Mouse (Mus musculus) forebrain, embryonic 11.5 days (tissue): ENCODE data around the gene Sdk2. TPM values are rescaled to one million over a fixed set of nuclear protein-coding genes. Genes with fewer than 3 reads are reported as not detected.

Experiments used
- ATAC-seq: fragments of 200-750 bp; cut with Nextera tagmentation; replicated peaks from 2 replicates; pipeline ENCODE4 v1.8.0; 2017; ENCODE audit warnings: moderate TSS enrichment; ENCODE audit not compliant: low FRiP score
- DNase-seq: peaks from one replicate; pipeline ENCODE4 v3.0.0-alpha.2; 2017; ENCODE audit warnings: low spot score
- H3K27ac ChIP-seq: fragments of 300-500 bp; sonication (generic); 2 replicates; pipeline ENCODE4 v1.5.1; 2014; ENCODE audit warnings: low read depth, low read length
- H3K27me3 ChIP-seq: fragments of 300-500 bp; sonication (generic); 2 replicates; pipeline ENCODE4 v1.6.1; 2014; ENCODE audit warnings: mild to moderate bottlenecking, low read length, mixed read lengths; ENCODE audit not compliant: control insufficient read depth, insufficient read depth
- H3K36me3 ChIP-seq: fragments of 300-500 bp; sonication (generic); 2 replicates; pipeline ENCODE4 v1.6.1; 2014; ENCODE audit warnings: mild to moderate bottlenecking, low read length, moderate library complexity, mixed read lengths; ENCODE audit not compliant: control insufficient read depth, insufficient read depth
- H3K4me1 ChIP-seq: fragments of 300-500 bp; sonication (generic); replicated peaks from 2 replicates; pipeline ENCODE4 v1.6.1; 2014; ENCODE audit warnings: low read length, mixed read lengths; ENCODE audit not compliant: control insufficient read depth, insufficient read depth
- H3K4me2 ChIP-seq: fragments of 300-500 bp; sonication (generic); 2 replicates; pipeline ENCODE4 v1.6.1; 2014; ENCODE audit warnings: low read depth, mild to moderate bottlenecking, low read length, moderate library complexity, mixed read lengths; ENCODE audit not compliant: severe bottlenecking
- H3K4me3 ChIP-seq: fragments of 300-500 bp; sonication (generic); 2 replicates; pipeline ENCODE4 v1.5.1; 2014; ENCODE audit warnings: low read depth, low read length
- H3K9ac ChIP-seq: fragments of 300-500 bp; sonication (generic); 2 replicates; pipeline ENCODE4 v1.6.1; 2014; ENCODE audit warnings: low read length
- H3K9me3 ChIP-seq: fragments of 300-500 bp; sonication (generic); 2 replicates; pipeline ENCODE4 v1.6.1; 2016; ENCODE audit warnings: low read length, mixed read lengths; ENCODE audit not compliant: control insufficient read depth
- WGBS: fragments of 180-500 bp; shearing (Covaris S2); extraction: QIAGEN DNeasy Blood & Tissue Kit; methylation state at CpG from one replicate; pipeline ENCODE4 v1.1.7; 2014; 5-methylcytosine and 5-hydroxymethylcytosine counted together
- polyA plus RNA-seq: library from polyadenylated mRNA; unstranded; fragments of >200 nt; fragmentation: Nextera tagmentation; extraction: Ambion mirVana; gene quantifications from 2 replicates; pipeline ENCODE4 v1.2.1, GENCODE M21; 2014

The Sdk2 gene
- polyA plus RNA-seq, 1 experiment from 2014 or later: 1.5 TPM

DNA sequence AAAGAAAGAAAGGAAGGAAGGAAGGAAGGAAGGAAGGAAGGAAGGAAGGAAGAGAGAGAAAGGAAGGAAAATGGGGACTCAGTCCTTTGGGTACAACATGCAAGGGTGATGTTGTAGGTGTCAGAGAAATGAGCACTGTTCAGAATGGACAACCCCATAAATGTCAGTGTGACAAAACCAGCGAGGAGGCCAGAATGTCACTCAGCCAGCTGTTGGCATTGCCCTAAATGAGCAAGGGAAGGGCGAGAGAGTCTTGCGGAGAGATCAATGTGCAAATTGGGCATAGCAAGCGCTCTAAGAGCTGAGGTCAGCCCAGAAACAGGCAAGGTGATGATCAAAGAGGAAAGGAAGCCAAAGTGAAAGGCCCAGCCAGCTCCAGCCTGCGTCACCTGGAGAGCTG is 293.7 kb downstream of the Sdk2 start:
- DNase-seq: no peak
- Histone ChIP-seq H3K27me3 (no peaks in the 10 kb centered on the region), H3K27ac (no peak overlapping the region), H3K9me3 (no peaks in the 10 kb centered on the region), H3K4me1 (no peaks in the 10 kb centered on the region), H3K9ac (no peak overlapping the region), H3K4me3 (no peak overlapping the region), H3K4me2 (no peak overlapping the region), H3K36me3 (no peaks in the 10 kb centered on the region)
- no peak for ATAC-seq
- 85% methylated on average over 5 of the region's 5 CpGs for WGBS

DNA sequence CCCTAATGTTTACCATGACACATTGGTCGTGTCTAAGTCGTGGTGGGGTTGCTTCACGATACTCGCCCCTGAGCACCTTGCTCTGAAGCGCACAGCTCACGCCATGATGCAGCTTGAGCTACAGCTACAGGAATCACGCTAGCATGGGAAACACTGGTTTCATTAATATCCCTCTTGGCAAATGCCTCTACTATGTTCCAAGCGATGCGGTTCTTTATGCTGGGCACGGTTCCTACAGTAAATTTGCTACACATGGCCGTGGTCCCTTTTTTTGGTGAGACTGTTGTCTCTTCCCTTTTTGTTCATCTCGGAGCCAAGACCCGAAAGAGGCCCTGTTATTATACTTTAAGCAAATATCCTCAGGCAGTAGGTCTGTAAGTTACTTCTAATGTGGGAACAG is 295.7 kb downstream of the Sdk2 start:
- Histone ChIP-seq H3K4me1 (no peaks in the 10 kb centered on the region), H3K9ac (no peak overlapping the region), H3K27me3 (no peaks in the 10 kb centered on the region), H3K4me3 (no peak overlapping the region), H3K9me3 (no peaks in the 10 kb centered on the region), H3K36me3 (no peaks in the 10 kb centered on the region), H3K4me2 (no peak overlapping the region), H3K27ac (no peak overlapping the region)
- no peak for ATAC-seq
- no peak for DNase-seq
- 87% methylated on average over 13 of the region's 13 CpGs for WGBS

DNA sequence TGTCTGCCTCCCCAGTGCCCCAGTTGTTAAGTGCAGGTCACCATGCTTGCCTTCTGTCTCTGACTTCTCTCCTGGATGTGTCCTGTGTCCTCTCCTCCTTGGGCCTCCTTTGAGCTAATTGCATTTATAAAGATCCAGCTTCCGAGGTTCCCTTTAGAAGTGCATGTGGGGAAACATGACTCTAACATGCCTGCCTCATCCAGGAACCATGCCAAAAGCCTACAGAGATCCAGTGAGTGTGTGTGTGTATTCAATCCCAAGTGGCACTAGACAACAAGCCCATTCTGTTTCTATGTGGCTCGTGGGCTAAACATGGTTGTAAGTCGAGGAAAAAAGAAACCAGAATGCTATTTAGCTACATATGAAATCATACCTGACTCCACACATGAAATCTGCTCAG is 298.5 kb downstream of the Sdk2 start:
- WGBS: 81% methylated on average over 3 of the region's 3 CpGs
- ATAC-seq: no peak
- DNase-seq: no peak

DNA sequence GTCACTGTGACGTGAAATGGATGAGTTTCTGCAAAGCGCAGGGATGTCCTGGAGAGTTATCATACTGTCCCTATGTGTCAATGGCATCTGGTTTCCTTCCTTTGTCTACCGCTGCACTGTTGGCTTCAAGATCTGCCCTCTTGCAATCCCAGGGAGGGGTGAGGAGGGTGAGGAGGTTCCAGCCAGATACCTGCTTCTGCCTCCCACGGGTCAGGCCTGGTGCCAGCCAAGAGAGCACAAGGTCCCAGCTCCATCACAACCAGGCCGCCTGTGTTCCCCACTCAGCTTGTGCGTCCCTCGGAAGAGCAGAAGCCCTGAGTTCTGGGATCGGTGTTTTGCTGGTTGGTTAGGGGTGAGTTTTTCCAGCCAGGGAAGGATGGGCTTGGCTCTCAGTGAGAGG is 299.6 kb downstream of the Sdk2 start:
- 74% methylated on average over 8 of the region's 8 CpGs for WGBS
- DNase-seq (no peak), ATAC-seq (no peak)
- Histone ChIP-seq H3K4me1 (peaks cover 9% of the 10 kb centered on the region; the same call in 1 of the 2 replicates), H3K4me2 (no peak overlapping the region), H3K27ac (no peak overlapping the region), H3K4me3 (no peak overlapping the region), H3K9me3 (no peaks in the 10 kb centered on the region), H3K9ac (no peak overlapping the region), H3K36me3 (no peaks in the 10 kb centered on the region), H3K27me3 (no peaks in the 10 kb centered on the region)

More for the DNA sequence above, 298.5 kb downstream of the Sdk2 start:
- Histone ChIP-seq H3K27me3 (no peaks in the 10 kb centered on the region), H3K36me3 (no peaks in the 10 kb centered on the region), H3K4me2 (no peak overlapping the region), H3K9ac (no peak overlapping the region), H3K27ac (no peak overlapping the region), H3K4me3 (no peak overlapping the region), H3K4me1 (peaks cover 7% of the 10 kb centered on the region; the same call in 1 of the 2 replicates), H3K9me3 (no peaks in the 10 kb centered on the region)

DNA sequence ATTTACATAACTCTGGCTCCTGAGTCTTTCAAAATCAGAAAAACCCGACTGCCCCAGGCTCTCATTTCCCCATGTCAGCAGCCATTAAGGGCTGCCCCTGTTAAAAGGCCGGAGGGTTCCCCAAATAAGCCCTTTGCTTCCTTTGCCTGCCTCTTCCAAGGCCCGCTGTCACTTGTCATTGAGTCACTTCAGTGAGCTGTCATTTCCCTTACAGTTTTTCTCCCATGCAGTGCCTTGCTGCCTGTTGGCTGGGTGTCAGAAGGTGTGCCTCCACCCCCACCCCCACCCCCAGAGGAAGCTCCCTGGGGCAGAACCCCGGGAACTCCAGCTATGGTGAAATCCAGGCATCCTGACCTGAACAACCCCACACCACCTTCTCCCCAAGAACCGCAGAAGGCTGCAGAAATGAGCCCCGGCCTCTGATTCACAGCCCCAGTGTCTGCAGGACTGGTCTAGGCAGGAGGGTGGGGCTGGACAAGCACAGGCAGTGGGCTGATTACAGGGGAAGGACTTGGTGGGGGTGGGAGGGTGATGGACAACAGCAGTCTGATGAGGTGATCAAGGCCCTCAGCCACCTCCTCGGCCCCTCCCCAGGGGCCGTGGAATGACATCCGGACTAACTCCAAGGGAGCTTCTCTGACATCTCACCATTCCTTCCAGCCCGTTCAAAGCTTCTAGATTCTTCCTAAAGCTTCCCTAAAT is 300.4 kb downstream of the Sdk2 start:
- no peaks in the 10 kb centered on the region for H3K27me3 ChIP-seq
- 66% methylated on average over 10 of the region's 10 CpGs for WGBS
- H3K4me3 ChIP-seq: no peak overlapping the region
- H3K4me1 ChIP-seq: peaks cover 9% of the 10 kb centered on the region; the same call in 1 of the 2 replicates
- no peak overlapping the region for H3K4me2 ChIP-seq
- no peaks in the 10 kb centered on the region for H3K9me3 ChIP-seq
- H3K36me3 ChIP-seq: no peaks in the 10 kb centered on the region
- DNase-seq (no peak), ATAC-seq (no peak)
- H3K9ac ChIP-seq: no peak overlapping the region
- no peak overlapping the region for H3K27ac ChIP-seq

DNA sequence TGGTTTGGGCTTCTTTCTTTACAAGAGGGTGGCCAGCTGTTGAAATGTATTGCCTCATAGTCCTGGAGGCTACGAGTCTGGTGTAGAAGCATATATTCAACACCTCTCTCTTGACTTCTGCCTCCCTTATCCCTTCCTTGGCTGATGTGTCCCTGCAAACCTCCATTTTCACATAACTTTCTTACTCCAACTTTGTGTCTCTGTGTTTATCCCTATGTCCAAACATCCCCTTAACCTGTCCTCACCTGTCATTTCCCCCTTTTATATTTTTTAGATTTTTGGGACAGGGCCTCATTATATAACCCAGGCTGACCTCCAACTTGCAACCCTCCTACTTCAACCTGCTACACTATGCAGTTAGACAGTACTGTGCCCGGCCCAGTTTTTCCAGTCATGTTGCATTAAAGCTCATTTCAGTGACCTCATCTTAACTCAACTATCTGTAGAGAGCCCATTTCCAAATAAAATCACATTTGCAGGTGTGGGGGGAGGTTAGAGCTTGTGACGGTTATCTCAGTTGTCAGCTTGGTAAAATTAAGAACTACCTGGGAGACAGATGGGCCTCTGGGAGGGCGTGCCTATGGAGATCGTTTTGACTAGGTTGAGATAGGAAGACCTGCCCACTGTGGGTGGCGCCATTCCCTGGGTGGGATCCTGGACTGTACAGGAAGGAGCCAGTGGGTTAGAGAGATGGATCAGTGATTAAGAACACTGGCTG is 302.6 kb downstream of the Sdk2 start:
- no peaks in the 10 kb centered on the region for H3K27me3 ChIP-seq
- H3K4me3 ChIP-seq: no peak overlapping the region
- peaks cover 9% of the 10 kb centered on the region; the same call in 1 of the 2 replicates for H3K4me1 ChIP-seq
- no peak overlapping the region for H3K9ac ChIP-seq
- 91% methylated on average over 6 of the region's 6 CpGs for WGBS
- H3K4me2 ChIP-seq: no peak overlapping the region
- DNase-seq (no peak), ATAC-seq (no peak)
- H3K9me3 ChIP-seq: no peaks in the 10 kb centered on the region
- H3K36me3 ChIP-seq: no peaks in the 10 kb centered on the region
- no peak overlapping the region for H3K27ac ChIP-seq

DNA sequence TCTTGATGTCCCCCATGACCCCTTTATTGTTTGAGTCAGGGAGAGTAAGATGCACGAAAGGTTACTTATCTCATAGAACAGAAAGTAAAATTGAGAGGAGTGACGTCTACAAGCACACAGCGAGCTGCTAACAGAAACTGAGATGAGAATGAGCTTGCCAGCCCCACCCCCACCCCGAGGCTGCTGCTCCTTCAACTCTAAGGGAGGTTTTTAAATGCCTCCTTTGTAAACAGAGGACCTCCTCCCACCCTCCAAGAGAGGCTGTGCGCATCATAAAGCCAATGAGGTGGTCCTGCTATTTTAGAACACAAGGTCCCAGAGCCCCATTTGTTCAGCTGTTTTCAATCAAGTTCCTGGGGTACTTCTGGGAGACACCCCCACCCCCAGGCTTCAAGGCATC is 303.4 kb downstream of the Sdk2 start:
- Histone ChIP-seq H3K27ac (no peak overlapping the region), H3K4me2 (no peak overlapping the region), H3K9ac (no peak overlapping the region), H3K4me1 (peaks cover 9% of the 10 kb centered on the region; the same call in 1 of the 2 replicates), H3K27me3 (no peaks in the 10 kb centered on the region), H3K36me3 (no peaks in the 10 kb centered on the region), H3K9me3 (no peaks in the 10 kb centered on the region), H3K4me3 (no peak overlapping the region)
- ATAC-seq (0 out of 2 replicates have a peak, but pooled peaks have one; percentile 30), DNase-seq (no peak)
- 17% methylated on average over 5 of the region's 5 CpGs for WGBS

DNA sequence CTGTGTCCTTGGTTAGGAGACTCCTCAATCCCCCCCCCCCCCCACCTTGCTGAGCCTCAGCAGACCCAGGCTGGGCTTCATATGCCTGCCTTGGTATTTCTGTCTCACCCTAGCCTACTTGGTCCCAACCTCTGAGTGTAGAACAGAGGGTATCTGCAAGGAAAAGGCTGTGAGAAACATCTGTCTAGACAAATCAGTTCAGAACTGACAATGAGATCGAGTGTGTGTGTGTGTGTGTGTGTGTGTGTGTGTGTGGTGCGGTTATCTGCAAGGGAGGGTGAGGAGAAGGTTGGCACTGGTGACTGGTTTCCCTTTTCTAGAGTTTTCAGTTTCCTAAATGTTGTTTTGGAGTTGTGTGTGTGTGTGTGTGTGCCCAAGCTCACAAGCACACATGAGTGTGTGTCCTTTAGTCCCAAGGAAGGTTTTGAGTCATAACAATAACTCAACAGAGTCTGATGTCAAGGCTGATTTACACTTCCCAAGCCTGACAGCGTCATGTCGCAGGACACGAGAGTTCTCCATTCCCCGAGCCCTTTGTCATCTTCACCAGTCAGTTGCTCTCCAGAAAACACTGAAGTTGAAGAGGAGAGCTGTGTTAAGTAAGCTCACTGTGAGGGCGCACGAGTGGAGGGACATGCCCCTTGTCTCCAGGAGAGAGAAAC is 304.6 kb downstream of the Sdk2 start:
- no peak overlapping the region for H3K27ac ChIP-seq
- H3K27me3 ChIP-seq: no peaks in the 10 kb centered on the region
- 89% methylated on average over 8 of the region's 8 CpGs for WGBS
- H3K9ac ChIP-seq: no peak overlapping the region
- DNase-seq: no peak
- H3K36me3 ChIP-seq: no peaks in the 10 kb centered on the region
- H3K4me2 ChIP-seq: no peak overlapping the region
- H3K9me3 ChIP-seq: no peaks in the 10 kb centered on the region
- H3K4me1 ChIP-seq: peaks cover 9% of the 10 kb centered on the region; the same call in 1 of the 2 replicates
- no peak for ATAC-seq
- H3K4me3 ChIP-seq: no peak overlapping the region
